Mouse (Mus musculus): ENCODE results near the gene Tnks2. TPM values are rescaled to one million over a fixed set of nuclear protein-coding genes. Genes with fewer than 3 reads are reported as not detected.
A peak's percentile ranks its signal among the peaks of the same experiment; 100 is the strongest.

The Tnks2 gene
- total and polyA plus RNA-seq, 3 experiments = 25.3 to 143 (median 136) TPM

DNA sequence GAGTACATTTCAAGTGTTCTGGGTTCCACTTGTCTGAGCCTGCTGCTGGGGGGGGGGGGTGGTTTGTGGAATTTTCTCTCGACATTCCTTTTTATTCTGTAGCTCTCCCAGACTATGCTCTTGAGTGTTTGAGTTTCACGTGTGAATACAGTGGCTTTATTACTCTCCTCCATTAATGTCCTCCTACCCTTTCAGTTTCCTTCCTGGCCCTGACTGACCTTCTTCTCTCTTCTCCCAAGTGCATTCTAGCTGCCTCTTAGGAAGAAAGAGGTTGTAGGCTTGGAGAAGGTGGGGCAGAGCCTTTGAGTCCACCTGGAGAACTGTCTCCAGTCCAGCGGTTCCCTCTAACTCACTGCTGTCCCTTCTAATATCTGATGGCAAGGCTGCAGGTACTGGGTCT is 88.9 kb downstream of the Tnks2 start:
- TF ChIP-seq GATA2 (IDR thresholded peaks at IDR 0.05; ENCODE audit: borderline replicate concordance, low read depth, low read length) = no peak
- TF ChIP-seq TAL1 (conservative IDR thresholded peaks at IDR 0.05; ENCODE audit: low read depth, low read length) = no peak
- no peak for TF ChIP-seq GATA1 (IDR thresholded peaks at IDR 0.05; ENCODE audit: borderline replicate concordance, low read length)
- no peak for TF ChIP-seq POLR2AphosphoS5 (IDR thresholded peaks at IDR 0.05; ENCODE audit: insufficient replicate concordance, low read depth, low read length)
- no peak for TF ChIP-seq CTCF (IDR thresholded peaks at IDR 0.05; ENCODE audit: low read depth, low read length)
- no peaks in the 10 kb centered on the region for H3K9me3 ChIP-seq (replicated peaks)
- peaks cover 11% of the 10 kb centered on the region; the same call in 1 of the 2 replicates for H3K27me3 ChIP-seq (ENCODE audit: insufficient read depth, low read length)
- no peak overlapping the region for H3K4me3 ChIP-seq (ENCODE audit: low read depth, low read length)
- DNase-seq (ENCODE audit: low spot score) = no peak
- H3K4me1 ChIP-seq (ENCODE audit: insufficient read depth, low read depth, low read length) = peaks cover 32% of the 10 kb centered on the region
- H3K36me3 ChIP-seq (replicated peaks) = peaks cover 10% of the 10 kb centered on the region
- no peak for ATAC-seq (ENCODE audit: extremely low read depth, insufficient number of reproducible peaks, low FRiP score, poor library complexity, severe bottlenecking)

- Histone ChIP-seq H3K4me1 (ENCODE audit: insufficient read depth, low read depth, low read length) (peaks cover 41% of the 10 kb centered on the region), H3K4me3 (ENCODE audit: low read depth, low read length) (peak within 1 kb of the TSS; percentile 89), H3K9me3 (replicated peaks) (no peaks in the 10 kb centered on the region), H3K36me3 (replicated peaks) (peaks cover 21% of the 10 kb centered on the region), H3K27me3 (ENCODE audit: insufficient read depth, low read length) (no peaks in the 10 kb centered on the region)
- ATAC-seq (ENCODE audit: extremely low read depth, insufficient number of reproducible peaks, low FRiP score, poor library complexity, severe bottlenecking) = peak; percentile 63
- peak; percentile 87 for DNase-seq (ENCODE audit: low spot score)
- TF ChIP-seq GATA1 (IDR thresholded peaks at IDR 0.05; ENCODE audit: borderline replicate concordance, low read length) = no peak
Measured at GRCm38 (mm10) chr19:36925671-36926552, 91.9 kb downstream of the Tnks2 start, which contains the start of gene Btaf1. Gene Btaf1 (plus strand): TSS chr19:36926079.

- TF ChIP-seq POLR2AphosphoS5 (IDR thresholded peaks at IDR 0.05; ENCODE audit: insufficient replicate concordance, low read depth, low read length) (no peak), TAL1 (conservative IDR thresholded peaks at IDR 0.05; ENCODE audit: low read depth, low read length) (peak; percentile 60; the same call in 1 of the 2 replicates)
- H3K4me1 ChIP-seq (ENCODE audit: insufficient read depth, low read depth, low read length) = peaks cover 47% of the 10 kb centered on the region
- ATAC-seq (ENCODE audit: extremely low read depth, insufficient number of reproducible peaks, low FRiP score, poor library complexity, severe bottlenecking) = 0 out of 2 replicates have a peak, but pooled peaks have one; percentile 11
- H3K9me3 ChIP-seq (replicated peaks) = no peaks in the 10 kb centered on the region
- DNase-seq (ENCODE audit: low spot score) = no peak
- H3K4me3 ChIP-seq (ENCODE audit: low read depth, low read length) = peak overlapping the region; percentile 89
- H3K27me3 ChIP-seq (ENCODE audit: insufficient read depth, low read length) = no peaks in the 10 kb centered on the region
- peaks cover 22% of the 10 kb centered on the region for H3K36me3 ChIP-seq (replicated peaks)
Measured at GRCm38 (mm10) chr19:36926553-36927236, 92.7 kb downstream of the Tnks2 start.

GRCm38 (mm10) chr19:36927800-36928361 is 93.8 kb downstream of the Tnks2 start:
- ATAC-seq (ENCODE audit: extremely low read depth, insufficient number of reproducible peaks, low FRiP score, poor library complexity, severe bottlenecking) = no peak
- H3K4me1 ChIP-seq (ENCODE audit: insufficient read depth, low read depth, low read length) = peaks cover 53% of the 10 kb centered on the region
- TF ChIP-seq CTCF (IDR thresholded peaks at IDR 0.05; ENCODE audit: low read depth, low read length) = no peak
- TF ChIP-seq GATA1 (IDR thresholded peaks at IDR 0.05; ENCODE audit: borderline replicate concordance, low read length) = no peak
- no peak for TF ChIP-seq POLR2AphosphoS5 (IDR thresholded peaks at IDR 0.05; ENCODE audit: insufficient replicate concordance, low read depth, low read length)
- no peak for TF ChIP-seq GATA2 (IDR thresholded peaks at IDR 0.05; ENCODE audit: borderline replicate concordance, low read depth, low read length)
- TF ChIP-seq TAL1 (conservative IDR thresholded peaks at IDR 0.05; ENCODE audit: low read depth, low read length) = no peak
- H3K27me3 ChIP-seq (ENCODE audit: insufficient read depth, low read length) = no peaks in the 10 kb centered on the region
- peak overlapping the region; percentile 89 for H3K4me3 ChIP-seq (ENCODE audit: low read depth, low read length)
- H3K36me3 ChIP-seq (replicated peaks) = peaks cover 22% of the 10 kb centered on the region
- DNase-seq (ENCODE audit: low spot score) = no peak
- no peaks in the 10 kb centered on the region for H3K9me3 ChIP-seq (replicated peaks)

DNA sequence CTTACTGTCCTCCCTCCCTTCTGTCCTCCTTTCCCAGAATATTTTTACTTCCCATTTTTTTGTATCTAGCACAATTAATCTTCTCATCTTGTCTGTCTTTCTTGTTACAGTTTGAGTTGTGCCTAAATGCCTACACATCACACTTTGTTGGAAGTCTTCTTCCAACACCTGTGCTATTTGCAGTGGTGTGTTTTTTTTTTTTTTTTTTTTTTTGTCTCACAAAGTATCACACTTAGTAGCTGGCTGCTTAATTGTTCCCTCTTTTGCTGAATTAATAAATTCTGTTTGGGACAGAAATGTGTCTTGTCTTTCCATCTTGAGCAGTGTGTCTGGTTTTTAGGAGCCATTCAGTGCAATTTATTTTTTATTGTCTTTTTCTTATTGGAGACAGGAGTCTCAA is 95.8 kb downstream of the Tnks2 start:
- Histone ChIP-seq H3K9me3 (replicated peaks) (no peaks in the 10 kb centered on the region), H3K36me3 (replicated peaks) (peaks cover 16% of the 10 kb centered on the region), H3K4me3 (ENCODE audit: low read depth, low read length) (peak overlapping the region; percentile 42; the same call in 1 of the 2 replicates), H3K27me3 (ENCODE audit: insufficient read depth, low read length) (no peaks in the 10 kb centered on the region), H3K4me1 (ENCODE audit: insufficient read depth, low read depth, low read length) (peaks cover 54% of the 10 kb centered on the region)
- ATAC-seq (ENCODE audit: extremely low read depth, insufficient number of reproducible peaks, low FRiP score, poor library complexity, severe bottlenecking) = no peak
- TF ChIP-seq POLR2AphosphoS5 (IDR thresholded peaks at IDR 0.05; ENCODE audit: insufficient replicate concordance, low read depth, low read length) (no peak), CTCF (IDR thresholded peaks at IDR 0.05; ENCODE audit: low read depth, low read length) (no peak), GATA1 (IDR thresholded peaks at IDR 0.05; ENCODE audit: borderline replicate concordance, low read length) (no peak), TAL1 (conservative IDR thresholded peaks at IDR 0.05; ENCODE audit: low read depth, low read length) (no peak), GATA2 (IDR thresholded peaks at IDR 0.05; ENCODE audit: borderline replicate concordance, low read depth, low read length) (no peak)
- no peak for DNase-seq (ENCODE audit: low spot score)

DNA sequence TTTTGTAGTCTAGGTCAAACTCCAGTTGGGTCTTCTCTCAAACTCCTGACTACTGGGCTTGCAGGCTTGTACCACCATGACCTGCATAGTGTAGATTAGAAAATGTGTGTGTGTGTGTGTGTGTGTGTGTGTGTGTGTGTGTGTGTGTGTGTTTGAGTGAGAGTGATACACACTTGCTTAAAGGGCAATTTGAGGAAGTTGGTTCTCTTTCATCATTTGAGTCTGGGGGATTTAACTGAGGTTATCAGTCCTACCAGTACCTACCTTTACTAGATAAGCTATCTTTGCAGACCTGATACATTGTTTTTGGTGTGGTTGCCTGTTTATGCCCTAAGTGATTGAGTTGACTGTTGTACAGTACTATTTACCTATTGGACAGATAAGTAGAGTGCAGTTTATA is 98.1 kb downstream of the Tnks2 start:
- peak; percentile 41 for ATAC-seq (ENCODE audit: extremely low read depth, insufficient number of reproducible peaks, low FRiP score, poor library complexity, severe bottlenecking)
- Histone ChIP-seq H3K4me1 (ENCODE audit: insufficient read depth, low read depth, low read length) (peaks cover 68% of the 10 kb centered on the region), H3K9me3 (replicated peaks) (no peaks in the 10 kb centered on the region), H3K4me3 (ENCODE audit: low read depth, low read length) (no peak overlapping the region), H3K36me3 (replicated peaks) (peaks cover 29% of the 10 kb centered on the region), H3K27me3 (ENCODE audit: insufficient read depth, low read length) (no peaks in the 10 kb centered on the region)
- TF ChIP-seq GATA1 (IDR thresholded peaks at IDR 0.05; ENCODE audit: borderline replicate concordance, low read length) (no peak), TAL1 (conservative IDR thresholded peaks at IDR 0.05; ENCODE audit: low read depth, low read length) (peak; percentile 80), POLR2AphosphoS5 (IDR thresholded peaks at IDR 0.05; ENCODE audit: insufficient replicate concordance, low read depth, low read length) (no peak)
- DNase-seq (ENCODE audit: low spot score) = peak; percentile 34

Measured in G1E (cell line).